Mouse (Mus musculus): ENCODE measurements around the gene Iqca. TPM values are rescaled to one million over a fixed set of nuclear protein-coding genes. Genes with fewer than 3 reads are reported as not detected.
A peak's percentile ranks its signal among the peaks of the same experiment; 100 is the strongest.

The Iqca gene
- polyA plus RNA-seq, 1 experiment from 2014 or later = 0.98 TPM

- no peaks in the 10 kb centered on the region for H3K4me1 ChIP-seq (ENCODE audit: control insufficient read depth, insufficient read depth, low read depth, low read length)
These were observed 27.9 kb upstream of the Iqca start for GRCm38 (mm10) chr1:90180966-90181699.

GRCm38 (mm10) chr1:90180479-90180878 is 27.3 kb upstream of the Iqca start:
- no peak overlapping the region for H3K4me3 ChIP-seq (ENCODE audit: low read length)
- ATAC-seq = no peak
- H3K36me3 ChIP-seq (ENCODE audit: control insufficient read depth, insufficient read depth, low read length) = no peaks in the 10 kb centered on the region
- H3K9me3 ChIP-seq (ENCODE audit: control insufficient read depth, low read length) = no peaks in the 10 kb centered on the region
- no peak overlapping the region for H3K27ac ChIP-seq (ENCODE audit: low read depth, low read length)
- H3K4me1 ChIP-seq (ENCODE audit: control insufficient read depth, insufficient read depth, low read depth, low read length) = no peaks in the 10 kb centered on the region
- no peak overlapping the region for H3K4me2 ChIP-seq (ENCODE audit: low read length)
- no peak overlapping the region for H3K9ac ChIP-seq (ENCODE audit: low read depth, low read length)
- 81% methylated on average over 7 of the region's 7 CpGs for WGBS
- H3K27me3 ChIP-seq (replicated peaks; ENCODE audit: control insufficient read depth, insufficient read depth, low read length) = no peaks in the 10 kb centered on the region

More at GRCm38 (mm10) chr1:90180966-90181699, 27.9 kb upstream of the Iqca start:
- Histone ChIP-seq H3K4me2 (ENCODE audit: low read length) (no peak overlapping the region), H3K27ac (ENCODE audit: low read depth, low read length) (no peak overlapping the region), H3K27me3 (replicated peaks; ENCODE audit: control insufficient read depth, insufficient read depth, low read length) (no peaks in the 10 kb centered on the region), H3K9me3 (ENCODE audit: control insufficient read depth, low read length) (no peaks in the 10 kb centered on the region), H3K36me3 (ENCODE audit: control insufficient read depth, insufficient read depth, low read length) (no peaks in the 10 kb centered on the region), H3K9ac (ENCODE audit: low read depth, low read length) (no peak overlapping the region), H3K4me3 (ENCODE audit: low read length) (no peak overlapping the region)
- 83% methylated on average over 12 of the region's 12 CpGs for WGBS
- no peak for ATAC-seq

GRCm38 (mm10) chr1:90177978-90178377 is 24.8 kb upstream of the Iqca start:
- Histone ChIP-seq H3K27ac (ENCODE audit: low read depth, low read length) (no peak overlapping the region), H3K27me3 (replicated peaks; ENCODE audit: control insufficient read depth, insufficient read depth, low read length) (no peaks in the 10 kb centered on the region), H3K36me3 (ENCODE audit: control insufficient read depth, insufficient read depth, low read length) (no peaks in the 10 kb centered on the region), H3K4me1 (ENCODE audit: control insufficient read depth, insufficient read depth, low read depth, low read length) (peaks cover 6% of the 10 kb centered on the region; the same call in 1 of the 2 replicates), H3K9me3 (ENCODE audit: control insufficient read depth, low read length) (no peaks in the 10 kb centered on the region), H3K4me2 (ENCODE audit: low read length) (no peak overlapping the region), H3K9ac (ENCODE audit: low read depth, low read length) (no peak overlapping the region), H3K4me3 (ENCODE audit: low read length) (no peak overlapping the region)
- ATAC-seq = no peak
- WGBS = 72% methylated on average over 5 of the region's 5 CpGs

- H3K9me3 ChIP-seq (ENCODE audit: control insufficient read depth, low read length) = no peaks in the 10 kb centered on the region
- no peak overlapping the region for H3K4me2 ChIP-seq (ENCODE audit: low read length)
- H3K4me3 ChIP-seq (ENCODE audit: low read length) = no peak overlapping the region
- peaks cover 6% of the 10 kb centered on the region; the same call in 1 of the 2 replicates for H3K4me1 ChIP-seq (ENCODE audit: control insufficient read depth, insufficient read depth, low read depth, low read length)
- H3K27me3 ChIP-seq (replicated peaks; ENCODE audit: control insufficient read depth, insufficient read depth, low read length) = no peaks in the 10 kb centered on the region
- ATAC-seq = no peak
- no peak overlapping the region for H3K27ac ChIP-seq (ENCODE audit: low read depth, low read length)
- no peaks in the 10 kb centered on the region for H3K36me3 ChIP-seq (ENCODE audit: control insufficient read depth, insufficient read depth, low read length)
- H3K9ac ChIP-seq (ENCODE audit: low read depth, low read length) = no peak overlapping the region
These were observed 24.4 kb upstream of the Iqca start for GRCm38 (mm10) chr1:90177565-90177964.

DNA sequence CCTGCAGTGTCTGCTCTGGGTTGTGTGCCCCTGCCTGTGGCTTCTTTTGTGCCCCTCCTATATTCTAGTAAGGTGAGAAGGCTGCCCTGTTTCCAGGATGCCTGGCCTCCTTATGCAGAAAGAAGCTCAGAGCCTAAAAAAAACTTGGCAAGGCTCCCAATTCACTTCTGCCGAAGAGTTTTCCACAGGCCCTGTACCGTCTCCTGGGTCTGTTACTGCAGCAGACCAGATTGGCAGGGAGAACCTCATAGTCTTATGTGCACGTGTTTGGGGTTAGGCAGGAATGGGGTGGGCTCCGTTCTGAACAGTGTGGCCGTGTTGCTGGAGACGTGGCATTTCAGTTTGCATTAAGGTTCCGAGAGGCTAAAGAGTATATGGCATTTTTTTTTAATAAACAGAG is 23.0 kb upstream of the Iqca start:
- 55% methylated on average over 7 of the region's 7 CpGs for WGBS
- no peak overlapping the region for H3K4me3 ChIP-seq (ENCODE audit: low read length)
- no peaks in the 10 kb centered on the region for H3K9me3 ChIP-seq (ENCODE audit: control insufficient read depth, low read length)
- no peak overlapping the region for H3K4me2 ChIP-seq (ENCODE audit: low read length)
- no peak overlapping the region for H3K27ac ChIP-seq (ENCODE audit: low read depth, low read length)
- no peaks in the 10 kb centered on the region for H3K36me3 ChIP-seq (ENCODE audit: control insufficient read depth, insufficient read depth, low read length)
- no peak for ATAC-seq
- H3K4me1 ChIP-seq (ENCODE audit: control insufficient read depth, insufficient read depth, low read depth, low read length) = peaks cover 6% of the 10 kb centered on the region; the same call in 1 of the 2 replicates
- H3K27me3 ChIP-seq (replicated peaks; ENCODE audit: control insufficient read depth, insufficient read depth, low read length) = no peaks in the 10 kb centered on the region
- H3K9ac ChIP-seq (ENCODE audit: low read depth, low read length) = no peak overlapping the region

DNA sequence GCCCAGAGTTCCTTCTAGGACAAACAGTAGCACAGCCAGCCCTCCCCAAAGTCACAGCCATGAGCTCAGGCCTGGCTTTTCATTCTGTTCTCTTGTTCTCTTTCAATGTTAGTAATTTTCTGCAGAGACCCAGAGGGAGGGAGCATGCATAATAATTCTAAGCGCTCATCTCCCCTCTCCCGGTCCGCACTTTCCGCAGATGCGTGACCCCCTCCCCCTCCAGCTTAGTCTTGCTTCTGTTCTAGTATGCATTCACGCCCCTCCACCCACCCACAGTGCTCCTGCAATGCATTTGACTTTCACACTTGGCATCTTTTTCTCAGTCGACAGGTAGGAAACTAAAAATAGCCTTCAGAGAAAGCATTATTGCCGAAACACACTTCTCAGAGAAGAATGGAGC is 21.1 kb upstream of the Iqca start:
- Histone ChIP-seq H3K36me3 (ENCODE audit: control insufficient read depth, insufficient read depth, low read length) (no peaks in the 10 kb centered on the region), H3K4me2 (ENCODE audit: low read length) (no peak overlapping the region), H3K4me1 (ENCODE audit: control insufficient read depth, insufficient read depth, low read depth, low read length) (peaks cover 6% of the 10 kb centered on the region; the same call in 1 of the 2 replicates), H3K27ac (ENCODE audit: low read depth, low read length) (no peak overlapping the region), H3K27me3 (replicated peaks; ENCODE audit: control insufficient read depth, insufficient read depth, low read length) (no peaks in the 10 kb centered on the region), H3K9me3 (ENCODE audit: control insufficient read depth, low read length) (no peaks in the 10 kb centered on the region), H3K4me3 (ENCODE audit: low read length) (no peak overlapping the region), H3K9ac (ENCODE audit: low read depth, low read length) (no peak overlapping the region)
- WGBS = 29% methylated on average over 8 of the region's 8 CpGs
- ATAC-seq = no peak

DNA sequence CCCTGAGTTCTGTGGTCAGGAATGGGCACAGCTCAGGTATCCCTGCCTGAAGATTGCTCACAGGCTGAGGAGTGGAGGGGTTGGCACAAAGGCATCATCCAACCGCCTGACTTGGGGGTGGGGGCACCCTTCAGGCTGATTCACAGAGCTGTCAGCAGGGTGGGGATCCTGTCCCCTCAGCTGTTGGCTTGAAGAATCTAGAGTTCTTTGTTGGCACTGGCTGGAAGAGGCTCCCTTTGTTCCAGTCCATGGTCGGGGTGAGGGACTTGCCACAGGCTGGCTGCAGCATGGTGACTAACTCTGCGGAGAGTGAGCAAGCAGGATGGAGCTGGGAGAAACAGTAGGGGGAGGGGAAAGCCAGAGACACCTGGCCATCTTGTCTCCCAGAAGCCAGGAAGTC is 11.1 kb upstream of the Iqca start:
- Histone ChIP-seq H3K4me3 (ENCODE audit: low read length) (no peak overlapping the region), H3K4me2 (ENCODE audit: low read length) (no peak overlapping the region), H3K27me3 (replicated peaks; ENCODE audit: control insufficient read depth, insufficient read depth, low read length) (no peaks in the 10 kb centered on the region), H3K9me3 (ENCODE audit: control insufficient read depth, low read length) (no peaks in the 10 kb centered on the region), H3K4me1 (ENCODE audit: control insufficient read depth, insufficient read depth, low read depth, low read length) (no peaks in the 10 kb centered on the region; the same call in none of the 2 replicates), H3K36me3 (ENCODE audit: control insufficient read depth, insufficient read depth, low read length) (no peaks in the 10 kb centered on the region), H3K27ac (ENCODE audit: low read depth, low read length) (no peak overlapping the region), H3K9ac (ENCODE audit: low read depth, low read length) (no peak overlapping the region)
- ATAC-seq = 0 out of 2 replicates have a peak, but pooled peaks have one; percentile 24
- WGBS = 21% methylated on average over 3 of the region's 3 CpGs

DNA sequence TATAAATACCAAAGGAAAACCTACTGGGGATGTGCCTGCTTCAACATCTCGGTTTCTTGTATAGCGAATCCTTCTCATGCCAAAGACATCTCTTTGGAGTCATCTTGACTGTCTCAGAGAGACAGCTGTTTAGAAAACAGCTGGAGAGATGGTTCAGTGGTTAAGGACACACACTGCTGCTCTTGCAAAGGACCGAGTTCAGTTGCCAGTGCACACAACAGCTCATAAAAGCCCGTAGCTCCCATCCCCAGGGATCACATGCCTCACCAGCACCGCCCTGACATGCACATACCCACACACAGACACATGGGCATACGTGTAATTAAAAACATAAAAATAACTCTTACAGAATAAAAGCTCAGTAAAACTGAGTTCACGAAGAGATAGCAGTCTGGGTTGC is 10.0 kb upstream of the Iqca start:
- 73% methylated on average over 7 of the region's 7 CpGs for WGBS
- no peak overlapping the region for H3K4me3 ChIP-seq (ENCODE audit: low read length)
- no peaks in the 10 kb centered on the region for H3K9me3 ChIP-seq (ENCODE audit: control insufficient read depth, low read length)
- no peak for ATAC-seq
- H3K4me2 ChIP-seq (ENCODE audit: low read length) = no peak overlapping the region
- no peaks in the 10 kb centered on the region; the same call in none of the 2 replicates for H3K4me1 ChIP-seq (ENCODE audit: control insufficient read depth, insufficient read depth, low read depth, low read length)
- no peaks in the 10 kb centered on the region for H3K27me3 ChIP-seq (replicated peaks; ENCODE audit: control insufficient read depth, insufficient read depth, low read length)
- H3K36me3 ChIP-seq (ENCODE audit: control insufficient read depth, insufficient read depth, low read length) = no peaks in the 10 kb centered on the region
- H3K27ac ChIP-seq (ENCODE audit: low read depth, low read length) = no peak overlapping the region
- no peak overlapping the region for H3K9ac ChIP-seq (ENCODE audit: low read depth, low read length)

GRCm38 (mm10) chr1:90162379-90162857 is 9.2 kb upstream of the Iqca start:
- Histone ChIP-seq H3K36me3 (ENCODE audit: control insufficient read depth, insufficient read depth, low read length) (no peaks in the 10 kb centered on the region), H3K9ac (ENCODE audit: low read depth, low read length) (no peak overlapping the region), H3K27me3 (replicated peaks; ENCODE audit: control insufficient read depth, insufficient read depth, low read length) (no peaks in the 10 kb centered on the region), H3K27ac (ENCODE audit: low read depth, low read length) (no peak overlapping the region), H3K4me2 (ENCODE audit: low read length) (no peak overlapping the region), H3K4me3 (ENCODE audit: low read length) (no peak overlapping the region), H3K4me1 (ENCODE audit: control insufficient read depth, insufficient read depth, low read depth, low read length) (no peaks in the 10 kb centered on the region; the same call in none of the 2 replicates), H3K9me3 (ENCODE audit: control insufficient read depth, low read length) (no peaks in the 10 kb centered on the region)
- ATAC-seq = no peak
- WGBS = 35% methylated on average over 13 of the region's 13 CpGs
